ENCODE assay signal across 11 mouse cellular contexts in the genomic region with DNA sequence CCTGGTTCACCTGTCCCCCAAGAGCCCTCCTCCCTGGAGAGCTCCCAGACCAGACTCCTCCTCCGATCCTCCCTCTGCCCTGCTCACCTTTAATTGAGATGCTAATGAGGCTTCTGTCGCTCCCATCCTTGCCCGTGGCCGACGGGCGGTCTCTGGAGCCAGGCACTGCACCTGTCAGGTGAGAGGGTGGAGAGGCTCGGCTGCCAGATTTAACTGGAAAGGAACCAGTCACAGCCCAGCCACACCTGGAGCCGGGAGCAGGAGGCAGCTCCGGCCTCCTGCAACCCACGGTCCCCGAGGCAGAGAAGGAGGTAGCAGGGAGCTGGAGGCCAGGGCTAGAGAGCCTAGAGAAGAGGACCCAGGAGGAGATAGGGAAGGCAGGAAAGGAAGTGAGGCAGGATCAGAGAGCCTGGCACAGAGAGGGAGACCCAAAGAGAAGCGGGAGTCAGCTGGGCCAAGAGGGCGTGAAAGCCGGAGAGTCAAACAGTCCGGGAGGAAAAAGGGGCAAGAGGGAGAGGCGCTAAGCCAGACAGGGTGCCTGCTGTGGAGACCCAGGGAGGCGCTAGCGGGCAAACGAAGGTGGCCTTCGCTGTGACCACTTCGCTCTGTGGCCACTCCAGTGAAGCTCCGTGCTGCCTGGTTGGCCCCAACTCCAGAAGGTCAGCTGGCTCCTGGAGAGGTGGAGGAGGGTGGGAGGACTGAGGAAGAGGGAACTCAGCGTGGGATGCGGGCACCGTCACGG. TPM values are rescaled to one million over a fixed set of nuclear protein-coding genes. Genes with fewer than 3 reads are reported as not detected.
DNase-seq lines count a peak whose midpoint lies in the region; ATAC-seq and TF ChIP-seq lines count a peak whose summit lies in the region.
"Had no signal": no experiment of that assay in that cellular context is flagged by ENCODE, and none has a peak within 500 bp of the region (broad histone marks: within the 10 kb centered on the region; RNA-seq: fewer than 3 reads in every experiment).

No protein-coding gene starts in this region.

- H3K4me3 ChIP-seq in midbrain, embryonic 11.5 days (ENCODE audit: low read depth, low read length): no peak overlapping the region
- H3K4me3 ChIP-seq in midbrain, embryonic 15.5 days: no peak overlapping the region
- no peak overlapping the region for H3K4me3 ChIP-seq in intestine, postnatal 0 days (ENCODE audit: low read depth, low read length)
- H3K4me3 ChIP-seq in limb, embryonic 10.5 days: peak overlapping the region; percentile 2; the same call in 1 of the 2 replicates
- no peak overlapping the region for H3K4me3 ChIP-seq in stomach, embryonic 14.5 days (ENCODE audit: low read depth, low read length)
- no peak overlapping the region for H3K4me3 ChIP-seq in layer of hippocampus, adult 2 months
- H3K4me3 ChIP-seq: heart, adult 2 months; limb, embryonic 12.5 days; neural tube, embryonic 13.5 days had no signal

- TF ChIP-seq CTCF in intestine, postnatal 0 days (IDR thresholded peaks at IDR 0.05; ENCODE audit: low read depth): peak; percentile 20; the same call in 1 of the 2 replicates
- no peak for TF ChIP-seq CTCF in layer of hippocampus, adult 2 months (conservative IDR thresholded peaks at IDR 0.05)

- no peak overlapping the region for H3K4me2 ChIP-seq in midbrain, embryonic 11.5 days
- H3K4me2 ChIP-seq in midbrain, embryonic 15.5 days: no peak overlapping the region
- H3K4me2 ChIP-seq in intestine, postnatal 0 days (replicated peaks; ENCODE audit: low read depth): peak overlapping the region; percentile 30; the same call in 1 of the 2 replicates
- peak overlapping the region; percentile 19; the same call in 1 of the 2 replicates for H3K4me2 ChIP-seq in stomach, embryonic 14.5 days (replicated peaks; ENCODE audit: low read depth, low read length)
- H3K4me2 ChIP-seq: limb, embryonic 12.5 days; neural tube, embryonic 13.5 days had no signal

- ATAC-seq in midbrain, embryonic 11.5 days (ENCODE audit: low FRiP score): no peak
- ATAC-seq in midbrain, embryonic 15.5 days (replicated peaks): no peak
- no peak for ATAC-seq in intestine, postnatal 0 days
- no peak for ATAC-seq in stomach, embryonic 14.5 days (ENCODE audit: insufficient number of reproducible peaks, insufficient read depth, low FRiP score, low read depth)

- H3K27me3 ChIP-seq in midbrain, embryonic 11.5 days (ENCODE audit: control insufficient read depth, insufficient read depth, low read length): peaks cover 28% of the 10 kb centered on the region
- H3K27me3 ChIP-seq in midbrain, embryonic 15.5 days (replicated peaks): peaks cover 35% of the 10 kb centered on the region
- no peaks in the 10 kb centered on the region; the same call in 1 of the 2 replicates for H3K27me3 ChIP-seq in intestine, postnatal 0 days (replicated peaks; ENCODE audit: control insufficient read depth, insufficient read depth, low read length)
- peaks cover 65% of the 10 kb centered on the region for H3K27me3 ChIP-seq in limb, embryonic 10.5 days (ENCODE audit: low read depth, poor library complexity, severe bottlenecking)
- H3K27me3 ChIP-seq in stomach, embryonic 14.5 days (ENCODE audit: control insufficient read depth, insufficient read depth, low read length): 0 out of 2 replicates have a peak, but pooled peaks cover 4% of the 10 kb centered on the region

- no peak overlapping the region for H3K9ac ChIP-seq in midbrain, embryonic 11.5 days (ENCODE audit: low read length)
- no peak overlapping the region for H3K9ac ChIP-seq in midbrain, embryonic 15.5 days
- H3K9ac ChIP-seq in intestine, postnatal 0 days (ENCODE audit: low read depth, low read length): no peak overlapping the region
- H3K9ac ChIP-seq in stomach, embryonic 14.5 days (replicated peaks; ENCODE audit: low read depth, low read length): no peak overlapping the region
- H3K9ac ChIP-seq: limb, embryonic 12.5 days; neural tube, embryonic 13.5 days had no signal

- DNase-seq in midbrain, embryonic 11.5 days (ENCODE audit: low spot score, missing footprints): peak; percentile 85
- no peak for DNase-seq in limb, embryonic 10.5 days (ENCODE audit: low spot score)
- DNase-seq in layer of hippocampus, adult 2 months (ENCODE audit: low spot score in 2 of 2): no peak
- no peak for DNase-seq in urinary bladder, adult 2 months (ENCODE audit: low spot score)

- H3K9me3 ChIP-seq in midbrain, embryonic 11.5 days (ENCODE audit: control insufficient read depth, low read length): no peaks in the 10 kb centered on the region
- no peaks in the 10 kb centered on the region for H3K9me3 ChIP-seq in midbrain, embryonic 15.5 days
- no peaks in the 10 kb centered on the region for H3K9me3 ChIP-seq in intestine, postnatal 0 days (ENCODE audit: control insufficient read depth)
- no peaks in the 10 kb centered on the region for H3K9me3 ChIP-seq in limb, embryonic 10.5 days (replicated peaks)
- H3K9me3 ChIP-seq in stomach, embryonic 14.5 days (ENCODE audit: control insufficient read depth, low read depth, low read length): no peaks in the 10 kb centered on the region
- H3K9me3 ChIP-seq: limb, embryonic 12.5 days; neural tube, embryonic 13.5 days had no signal

- H3K4me1 ChIP-seq in midbrain, embryonic 11.5 days (ENCODE audit: control insufficient read depth, insufficient read depth, low read length): no peaks in the 10 kb centered on the region
- H3K4me1 ChIP-seq in midbrain, embryonic 15.5 days: peaks cover 5% of the 10 kb centered on the region; the same call in 1 of the 2 replicates
- H3K4me1 ChIP-seq in intestine, postnatal 0 days (replicated peaks; ENCODE audit: control insufficient read depth, insufficient read depth, low read length): no peaks in the 10 kb centered on the region
- H3K4me1 ChIP-seq in limb, embryonic 10.5 days: peaks cover 12% of the 10 kb centered on the region
- peaks cover 12% of the 10 kb centered on the region for H3K4me1 ChIP-seq in stomach, embryonic 14.5 days (ENCODE audit: control insufficient read depth, insufficient read depth, low read length)
- H3K4me1 ChIP-seq: neural tube, embryonic 13.5 days had no signal

- no peak overlapping the region for H3K27ac ChIP-seq in midbrain, embryonic 11.5 days (ENCODE audit: low read depth, low read length)
- no peak overlapping the region for H3K27ac ChIP-seq in midbrain, embryonic 15.5 days
- H3K27ac ChIP-seq in intestine, postnatal 0 days (ENCODE audit: low read depth, low read length): no peak overlapping the region
- no peak overlapping the region for H3K27ac ChIP-seq in limb, embryonic 10.5 days
- H3K27ac ChIP-seq in stomach, embryonic 14.5 days (ENCODE audit: low read length): no peak overlapping the region
- no peak overlapping the region for H3K27ac ChIP-seq in layer of hippocampus, adult 2 months
- H3K27ac ChIP-seq: heart, adult 2 months; limb, embryonic 12.5 days; neural tube, embryonic 13.5 days had no signal

- 6% methylated on average over 26 of the region's 26 CpGs for WGBS in midbrain, embryonic 11.5 days
- WGBS in midbrain, embryonic 15.5 days: 7% methylated on average over 26 of the region's 26 CpGs
- 34% methylated on average over 26 of the region's 26 CpGs for WGBS in intestine, postnatal 0 days
- WGBS in limb, embryonic 10.5 days: 5% methylated on average over 26 of the region's 26 CpGs
- 12% methylated on average over 26 of the region's 26 CpGs for WGBS in stomach, embryonic 14.5 days

- no peaks in the 10 kb centered on the region for H3K36me3 ChIP-seq in midbrain, embryonic 11.5 days (ENCODE audit: control insufficient read depth, insufficient read depth, low read length)
- no peaks in the 10 kb centered on the region for H3K36me3 ChIP-seq in midbrain, embryonic 15.5 days (replicated peaks)
- no peaks in the 10 kb centered on the region for H3K36me3 ChIP-seq in intestine, postnatal 0 days (ENCODE audit: control insufficient read depth, insufficient read depth)
- H3K36me3 ChIP-seq in limb, embryonic 10.5 days: no peaks in the 10 kb centered on the region
- H3K36me3 ChIP-seq in stomach, embryonic 14.5 days (ENCODE audit: control insufficient read depth, insufficient read depth, low read length): no peaks in the 10 kb centered on the region
- H3K36me3 ChIP-seq: limb, embryonic 12.5 days; neural tube, embryonic 13.5 days had no signal

RNA-seq across cellular contexts. Expression of a gene that starts 0.8 kb away (rescaled TPM):
- polyA plus RNA-seq in midbrain, embryonic 11.5 days (2014; fragmentation: Nextera tagmentation; extraction: Ambion mirVana): 0.33 and 0.77 TPM in 2 replicates
- polyA plus RNA-seq in midbrain, embryonic 15.5 days (2015; fragmentation: Nextera tagmentation; extraction: Ambion mirVana): 0.70 and 0.72 TPM in 2 replicates
- 16.9 and 19.0 TPM in 2 replicates for polyA plus RNA-seq in intestine, postnatal 0 days (2015; fragmentation: Nextera tagmentation; extraction: Ambion mirVana)
- polyA plus RNA-seq in limb, embryonic 10.5 days (2016; fragmentation: Nextera tagmentation; extraction: Ambion mirVana): 1.0 and 1.6 TPM in 2 replicates
- 1.3 and 2.6 TPM in 2 replicates for polyA plus RNA-seq in stomach, embryonic 14.5 days (2014; fragmentation: Nextera tagmentation; extraction: Ambion mirVana)
- total RNA-seq in layer of hippocampus, adult 2 months (2021): 1 to 10 TPM; 4.3 to 5.2 TPM
- polyA plus RNA-seq in urinary bladder, adult 2 months (2012; rRNA removed): 2.9 and 3.9 TPM in 2 replicates

RNA-seq across cellular contexts. Expression of a gene that starts 7.6 kb away (rescaled TPM):
- polyA plus RNA-seq in midbrain, embryonic 11.5 days (2014; fragmentation: Nextera tagmentation; extraction: Ambion mirVana): 18.0 and 19.7 TPM in 2 replicates
- 14.2 and 16.4 TPM in 2 replicates for polyA plus RNA-seq in midbrain, embryonic 15.5 days (2015; fragmentation: Nextera tagmentation; extraction: Ambion mirVana)
- 104 and 110 TPM in 2 replicates for polyA plus RNA-seq in intestine, postnatal 0 days (2015; fragmentation: Nextera tagmentation; extraction: Ambion mirVana)
- 34.3 and 41.5 TPM in 2 replicates for polyA plus RNA-seq in limb, embryonic 10.5 days (2016; fragmentation: Nextera tagmentation; extraction: Ambion mirVana)
- 55.1 and 62.6 TPM in 2 replicates for polyA plus RNA-seq in stomach, embryonic 14.5 days (2014; fragmentation: Nextera tagmentation; extraction: Ambion mirVana)
- 1 to 10 TPM; 6.6 to 9.8 TPM for total RNA-seq in layer of hippocampus, adult 2 months (2021)
- 101 and 118 TPM in 2 replicates for polyA plus RNA-seq in urinary bladder, adult 2 months (2012; rRNA removed)

RNA-seq across cellular contexts. Expression of a gene that starts 27.9 kb away (rescaled TPM):
- polyA plus RNA-seq in midbrain, embryonic 11.5 days (2014; fragmentation: Nextera tagmentation; extraction: Ambion mirVana): 19.0 and 19.2 TPM in 2 replicates
- 11.6 and 14.6 TPM in 2 replicates for polyA plus RNA-seq in midbrain, embryonic 15.5 days (2015; fragmentation: Nextera tagmentation; extraction: Ambion mirVana)
- polyA plus RNA-seq in intestine, postnatal 0 days (2015; fragmentation: Nextera tagmentation; extraction: Ambion mirVana): 108 and 109 TPM in 2 replicates
- 41.8 and 43.6 TPM in 2 replicates for polyA plus RNA-seq in limb, embryonic 10.5 days (2016; fragmentation: Nextera tagmentation; extraction: Ambion mirVana)
- polyA plus RNA-seq in stomach, embryonic 14.5 days (2014; fragmentation: Nextera tagmentation; extraction: Ambion mirVana): 64.2 and 69.9 TPM in 2 replicates
- 10 to 100 TPM; 12.0 to 12.1 TPM for total RNA-seq in layer of hippocampus, adult 2 months (2021)
- 140 and 152 TPM in 2 replicates for polyA plus RNA-seq in urinary bladder, adult 2 months (2012; rRNA removed)

RNA-seq across cellular contexts. Expression of a gene that starts 35.4 kb away (rescaled TPM):
- polyA plus RNA-seq in midbrain, embryonic 11.5 days (2014; fragmentation: Nextera tagmentation; extraction: Ambion mirVana): 0.08 TPM in 1 of 2 replicates, not detected in the other
- not detected in 2 replicates for polyA plus RNA-seq in midbrain, embryonic 15.5 days (2015; fragmentation: Nextera tagmentation; extraction: Ambion mirVana)
- polyA plus RNA-seq in intestine, postnatal 0 days (2015; fragmentation: Nextera tagmentation; extraction: Ambion mirVana): not detected in 2 replicates
- polyA plus RNA-seq in limb, embryonic 10.5 days (2016; fragmentation: Nextera tagmentation; extraction: Ambion mirVana): 0.10 and 0.21 TPM in 2 replicates
- 0.17 TPM in 1 of 2 replicates, not detected in the other for polyA plus RNA-seq in stomach, embryonic 14.5 days (2014; fragmentation: Nextera tagmentation; extraction: Ambion mirVana)
- total RNA-seq in layer of hippocampus, adult 2 months (2021): not detected
- polyA plus RNA-seq in urinary bladder, adult 2 months (2012; rRNA removed): 0.04 TPM in 1 of 2 replicates, not detected in the other
- total RNA-seq: heart, adult 2 months had no signal
- polyA plus RNA-seq: embryonic facial prominence, embryonic 11.5 days; neural tube, embryonic 13.5 days had no signal

RNA-seq across cellular contexts. Expression of a gene that starts 59.3 kb away (rescaled TPM):
- not detected in 2 replicates for polyA plus RNA-seq in midbrain, embryonic 11.5 days (2014; fragmentation: Nextera tagmentation; extraction: Ambion mirVana)
- 0.23 and 0.32 TPM in 2 replicates for polyA plus RNA-seq in midbrain, embryonic 15.5 days (2015; fragmentation: Nextera tagmentation; extraction: Ambion mirVana)
- 31.4 and 37.0 TPM in 2 replicates for polyA plus RNA-seq in intestine, postnatal 0 days (2015; fragmentation: Nextera tagmentation; extraction: Ambion mirVana)
- 0.26 and 0.33 TPM in 2 replicates for polyA plus RNA-seq in limb, embryonic 10.5 days (2016; fragmentation: Nextera tagmentation; extraction: Ambion mirVana)
- polyA plus RNA-seq in stomach, embryonic 14.5 days (2014; fragmentation: Nextera tagmentation; extraction: Ambion mirVana): 1.7 and 2.1 TPM in 2 replicates
- under 1 TPM in 1 of 2 experiments, not detected in 1; 0.17 TPM for total RNA-seq in layer of hippocampus, adult 2 months (2021)
- polyA plus RNA-seq in urinary bladder, adult 2 months (2012; rRNA removed): 17.5 and 18.7 TPM in 2 replicates
- polyA plus RNA-seq: neural tube, embryonic 13.5 days had no signal

Comparison
In these comparisons a context has a peak if more than half of its experiments do, and no peak if none do; other contexts are left out.
1. H3K4me2 ChIP-seq: peak in intestine, postnatal 0 days (single experiment) and stomach, embryonic 14.5 days (single experiment); none in midbrain, embryonic 11.5 days (single experiment) and midbrain, embryonic 15.5 days (single experiment).